Comparison of ENCODE assay signal across 8 mouse cellular contexts in the genomic region with DNA sequence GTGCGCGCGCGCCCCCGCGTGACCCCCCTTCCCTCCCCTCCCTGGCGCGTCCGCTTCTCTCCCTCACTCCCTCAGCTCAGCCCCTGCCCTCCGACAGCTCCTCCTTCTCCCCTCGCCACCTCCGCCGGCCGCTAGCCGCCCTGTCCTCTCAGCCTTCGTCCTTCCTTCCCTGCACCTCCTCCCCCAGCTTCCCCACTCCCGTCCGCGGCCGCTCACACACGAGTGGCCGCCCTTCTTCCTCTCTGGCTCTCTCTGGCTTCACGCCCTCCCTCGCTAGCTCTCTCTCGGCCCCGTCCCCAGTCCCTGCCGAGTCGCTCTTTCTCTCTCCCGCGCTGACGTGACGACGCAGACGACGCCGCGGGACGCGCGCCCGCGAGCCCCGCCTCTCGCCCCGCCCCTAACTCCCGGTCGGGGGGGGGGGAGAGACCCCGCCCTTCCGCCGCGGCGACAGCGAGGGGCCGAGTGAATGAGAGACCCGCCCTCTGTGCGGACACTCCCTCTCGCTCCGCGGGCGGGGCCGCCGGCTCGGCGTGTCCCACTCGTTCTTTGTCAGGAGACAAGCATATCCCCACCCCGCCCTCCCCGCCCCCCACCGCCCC. TPM values are rescaled to one million over a fixed set of nuclear protein-coding genes. Genes with fewer than 3 reads are reported as not detected.
DNase-seq lines count a peak whose midpoint lies in the region; ATAC-seq and TF ChIP-seq lines count a peak whose summit lies in the region.
"Not testable (repeated sequence)": the region's sequence is repeated elsewhere in the genome, so short reads cannot be mapped to it uniquely, and the experiment has no call there.

A gene (minus strand): TSS at position 345 of the 599 bp plus-strand sequence.

- peaks cover 10 to 14% of the 10 kb centered on the region in 2 experiments for H3K4me1 ChIP-seq in ES-E14 (ENCODE audit: control insufficient read depth in 2 of 2, insufficient read depth in 2 of 2, low read length in 2 of 2, poor library complexity in 1 of 2)
- peaks cover 12% of the 10 kb centered on the region for H3K4me1 ChIP-seq in forebrain, embryonic 16.5 days (replicated peaks; ENCODE audit: control insufficient read depth, insufficient read depth, low read length)
- peaks cover 13% of the 10 kb centered on the region for H3K4me1 ChIP-seq in lung, embryonic 14.5 days (ENCODE audit: insufficient read depth)
- not testable (repeated sequence) for H3K4me1 ChIP-seq in olfactory bulb, adult 2 months (ENCODE audit: control insufficient read depth, insufficient read depth, low read length); thymus, adult 2 months (replicated peaks; ENCODE audit: control insufficient read depth, insufficient read depth, low read length)

- not testable (repeated sequence) for H3K27me3 ChIP-seq in forebrain, embryonic 16.5 days (replicated peaks; ENCODE audit: control insufficient read depth, insufficient read depth, low read length); lung, embryonic 14.5 days (ENCODE audit: insufficient read depth, low read length); thymus, adult 2 months (ENCODE audit: control insufficient read depth, insufficient read depth, low read length)

- H3K4me3 ChIP-seq in ES-E14 (ENCODE audit: insufficient read depth in 1 of 2, low read depth in 1 of 2, low read length in 2 of 2, poor library complexity in 1 of 2, severe bottlenecking in 1 of 2), result peak within 1 kb of the TSS; percentile 94 to 96
- peak within 1 kb of the TSS; percentile 94 for H3K4me3 ChIP-seq in forebrain, embryonic 16.5 days (replicated peaks; ENCODE audit: low read length)
- H3K4me3 ChIP-seq in layer of hippocampus, adult 2 months, result peak within 1 kb of the TSS; percentile 79
- H3K4me3 ChIP-seq in lung, embryonic 14.5 days (ENCODE audit: low read depth, low read length), result peak within 1 kb of the TSS; percentile 98
- peak within 1 kb of the TSS; percentile 81 for H3K4me3 ChIP-seq in olfactory bulb, adult 2 months (ENCODE audit: insufficient read depth, low read depth, low read length)
- H3K4me3 ChIP-seq in thymus, adult 2 months (ENCODE audit: control insufficient read depth, insufficient read depth, low read length), result peak within 1 kb of the TSS; percentile 89

- peak within 1 kb of the TSS; percentile 99 for H3K9ac ChIP-seq in ES-E14 (ENCODE audit: insufficient read depth, low read depth, low read length, poor library complexity, severe bottlenecking)
- H3K9ac ChIP-seq in forebrain, embryonic 16.5 days (replicated peaks; ENCODE audit: low read depth, low read length), result peak within 1 kb of the TSS; percentile 98
- H3K9ac ChIP-seq in lung, embryonic 14.5 days, result peak within 1 kb of the TSS; percentile 99

- not testable (repeated sequence) for H3K9me3 ChIP-seq in ES-E14 (ENCODE audit: control insufficient read depth, insufficient read depth, low read depth, low read length); forebrain, embryonic 16.5 days (ENCODE audit: control insufficient read depth, low read length); lung, embryonic 14.5 days (ENCODE audit: low read depth, low read length)

- in situ Hi-C loops in ES-E14 (cut with MboI; ENCODE audit: low sequenced_read_pairs in 2 of 2, unreplicated experiment in 2 of 2), result not testable (repeated sequence)

- TF ChIP-seq POLR2A in olfactory bulb, adult 2 months (IDR thresholded peaks at IDR 0.05; ENCODE audit: insufficient read depth, low read depth, low read length), result peak; percentile 77; the same call in 1 of the 2 replicates
- TF ChIP-seq POLR2A in thymus, adult 2 months (IDR thresholded peaks at IDR 0.05; ENCODE audit: control insufficient read depth, extremely low read depth, insufficient read depth, low read length, poor library complexity), result peak; percentile 78

- TF ChIP-seq CTCF in layer of hippocampus, adult 2 months (conservative IDR thresholded peaks at IDR 0.05); lung, embryonic 14.5 days (IDR thresholded peaks at IDR 0.05; ENCODE audit: low read depth); olfactory bulb, adult 2 months (IDR thresholded peaks at IDR 0.05; ENCODE audit: insufficient read depth, low read depth, low read length); thymus, adult 2 months (IDR thresholded peaks at IDR 0.05; ENCODE audit: borderline replicate concordance, control insufficient read depth, extremely low read depth, insufficient read depth, low read length, poor library complexity): not testable (repeated sequence)

- intact Hi-C loops in heart, postnatal 36 days (cut with DNase I), result loop anchor here (5.0 kb wide), 1 partner anchor 375 kb away; no protein-coding TSS in a partner anchor

- peak within 1 kb of the TSS; percentile 76 for H3K4me2 ChIP-seq in forebrain, embryonic 16.5 days (ENCODE audit: low read length)
- H3K4me2 ChIP-seq in lung, embryonic 14.5 days, result peak within 1 kb of the TSS; percentile 88

- ATAC-seq in forebrain, embryonic 16.5 days, result peak; percentile 92
- peak; percentile 95 for ATAC-seq in lung, embryonic 14.5 days (ENCODE audit: insufficient read depth)

- peak within 1 kb of the TSS; percentile 98 for H3K27ac ChIP-seq in ES-E14 (ENCODE audit: insufficient read depth, low read depth, low read length, poor library complexity, severe bottlenecking)
- H3K27ac ChIP-seq in forebrain, embryonic 16.5 days (ENCODE audit: low read length), result peak within 1 kb of the TSS; percentile 100
- peak within 1 kb of the TSS; percentile 97 for H3K27ac ChIP-seq in layer of hippocampus, adult 2 months
- H3K27ac ChIP-seq in lung, embryonic 14.5 days (ENCODE audit: low read depth), result peak within 1 kb of the TSS; percentile 99
- H3K27ac ChIP-seq in olfactory bulb, adult 2 months (ENCODE audit: insufficient read depth, low read depth, low read length), result peak within 1 kb of the TSS; percentile 97
- H3K27ac ChIP-seq in thymus, adult 2 months (ENCODE audit: control insufficient read depth, insufficient read depth, low read length), result peak within 1 kb of the TSS; percentile 92

- H3K36me3 ChIP-seq in ES-E14 (ENCODE audit: control insufficient read depth, insufficient read depth, low read length, poor library complexity, severe bottlenecking); forebrain, embryonic 16.5 days (ENCODE audit: control insufficient read depth, insufficient read depth); thymus, adult 2 months (ENCODE audit: control insufficient read depth, insufficient read depth, low read length): not testable (repeated sequence)
- peaks cover 23% of the 10 kb centered on the region for H3K36me3 ChIP-seq in lung, embryonic 14.5 days (ENCODE audit: insufficient read depth)

- WGBS in forebrain, embryonic 16.5 days, result under 1% methylated on average over 26 of the region's 68 CpGs
- 2% methylated on average over 43 of the region's 68 CpGs for WGBS in lung, embryonic 14.5 days
- WGBS in olfactory bulb, adult 2 months, result under 1% methylated on average over 53 of the region's 68 CpGs
- WGBS in thymus, adult 2 months, result 1% methylated on average over 57 of the region's 68 CpGs

- peak; percentile 84 for DNase-seq in ES-E14 (ENCODE audit: low read depth, low spot score)
- peak; percentile 93 for DNase-seq in cerebellum, adult 11-12 months
- peak; percentile 90 to 91 for DNase-seq in heart, postnatal 36 days
- peak; percentile 87 to 90 for DNase-seq in layer of hippocampus, adult 2 months (ENCODE audit: low spot score in 2 of 2)
- DNase-seq in lung, embryonic 14.5 days, result peak; percentile 97
- peak; percentile 90 for DNase-seq in thymus, adult 2 months

RNA-seq across cellular contexts. Expression of the gene that starts here (rescaled TPM):
- 113 and 144 TPM in 2 replicates for total RNA-seq in ES-E14 (2012; rRNA removed)
- polyA plus RNA-seq in forebrain, embryonic 16.5 days (2015; fragmentation: Nextera tagmentation; extraction: Ambion mirVana), result 122 and 136 TPM in 2 replicates
- 10 to 100 TPM; 59.9 to 63.2 TPM for total RNA-seq in heart, postnatal 36 days (2021)
- 10 to 100 TPM; 62.7 to 64.7 TPM for total RNA-seq in layer of hippocampus, adult 2 months (2021)
- polyA plus RNA-seq in lung, embryonic 14.5 days (2014; fragmentation: Nextera tagmentation; extraction: Ambion mirVana), result 141 and 151 TPM in 2 replicates
- polyA plus RNA-seq in olfactory bulb, adult 2 months (2012; ENCODE audit: insufficient read depth, insufficient read length, low replicate concordance, missing spikeins), result 280 TPM in 1 of 2 replicates, not detected in the other
- 12.4 and 15.9 TPM in 2 replicates for polyA plus RNA-seq in thymus, adult 2 months (2012; rRNA removed)

Comparison
In these comparisons a context has a peak if more than half of its experiments do, and no peak if none do; other contexts are left out.
1. Peak in every context shown above with its lines: DNase-seq, ATAC-seq, H3K4me3 ChIP-seq and H3K27ac ChIP-seq.